1 mouse cellular context compared by ENCODE assay signal in the genomic region with DNA sequence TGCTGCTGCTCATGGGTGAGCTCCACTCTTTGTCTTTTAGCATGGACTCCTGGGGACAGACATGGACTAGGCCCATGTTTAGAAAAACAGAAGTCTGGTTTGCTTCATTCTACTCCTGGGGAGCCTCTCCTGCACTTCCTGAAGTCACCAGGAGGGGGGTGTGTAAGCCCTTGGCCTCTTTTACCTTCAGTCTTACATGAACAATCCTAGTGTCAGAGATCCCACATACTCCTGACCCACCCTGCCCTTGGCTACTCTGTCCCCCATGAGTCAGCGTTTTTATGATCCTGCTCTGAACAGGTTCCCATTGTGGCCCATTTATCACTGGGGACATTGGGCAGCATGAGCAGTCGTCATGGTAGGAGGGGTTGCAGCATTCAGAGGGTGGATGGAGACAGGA.
A peak's percentile ranks its signal among the peaks of the same experiment; 100 is the strongest.
TF ChIP-seq lines count a peak whose summit lies in the region.

No protein-coding gene starts in this region.

TF ChIP-seq in CH12.LX, 34 proteins besides CTCF, POLR2A, EP300 and RAD21:
- TF ChIP-seq ETS1 (conservative IDR thresholded peaks at IDR 0.05; ENCODE audit: low read depth, low read length) = no peak
- no peak for TF ChIP-seq ZMIZ1 (IDR thresholded peaks at IDR 0.05; ENCODE audit: low read depth, low read length)
- 0 out of 2 replicates have a peak, but pooled peaks have one; percentile 22 for TF ChIP-seq ELF1 (IDR thresholded peaks at IDR 0.05; ENCODE audit: low read depth, low read length)
